Mouse (Mus musculus) small intestine, adult 2 months (tissue): ENCODE data around the gene Scaf4.

Experiments used
- CTCF ChIP-seq: fragments of 200-500 bp; IDR thresholded peaks from 2 replicates; pipeline ENCODE4 v1.5.1; 2012; ENCODE audit warnings: low read depth, mild to moderate bottlenecking, control low read depth, inconsistent platforms, low read length, moderate library complexity, mixed read lengths; ENCODE audit not compliant: insufficient replicate concordance, insufficient read length; ENCODE audit errors: extremely low read depth
- POLR2A ChIP-seq: fragments of 200-500 bp; IDR thresholded peaks from 2 replicates; pipeline ENCODE4 v1.6.1; 2012; ENCODE audit warnings: low read depth, mild to moderate bottlenecking, control low read depth, inconsistent platforms, low read length, moderate library complexity

- TF ChIP-seq CTCF (no peak), POLR2A (no peak)
These were observed 75.3 kb downstream of the Scaf4 start for GRCm38 (mm10) chr16:90208996-90209395.
